Mouse (Mus musculus): ENCODE data around the gene Sppl2b. TPM values are rescaled to one million over a fixed set of nuclear protein-coding genes. Genes with fewer than 3 reads are reported as not detected.
A peak's percentile ranks its signal among the peaks of the same experiment; 100 is the strongest.

The Sppl2b gene
- total and polyA plus RNA-seq, 2 experiments from 2014 or later, result 78.6 to 132 TPM

DNA sequence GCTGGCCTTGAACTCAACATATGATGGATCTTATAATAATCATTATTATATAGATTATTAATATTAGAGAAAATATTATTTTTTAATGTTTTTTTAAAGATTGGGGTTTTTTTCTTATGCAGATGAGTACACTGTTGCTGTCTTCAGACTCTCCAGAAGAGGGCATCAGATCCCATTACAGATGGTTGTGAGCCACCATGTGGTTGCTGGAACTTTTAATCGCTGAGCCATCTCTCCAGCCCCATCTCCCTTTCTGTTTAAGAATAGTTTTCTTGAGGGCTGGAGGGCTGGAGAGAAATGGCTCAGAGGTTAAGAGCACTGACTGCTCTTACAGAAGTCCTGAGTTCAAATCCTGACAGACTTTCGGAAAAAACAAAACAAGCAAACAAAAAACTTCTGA, 33.1 kb upstream of the Sppl2b start:
- ATAC-seq (ENCODE audit: low FRiP score), result no peak
- peak; percentile 68 for TF ChIP-seq CTCF (IDR thresholded peaks at IDR 0.05)
- Histone ChIP-seq H3K4me2 (ENCODE audit: low read depth, low read length, poor library complexity, severe bottlenecking) (no peak overlapping the region), H3K4me1 (ENCODE audit: insufficient read depth, low read length) (no peaks in the 10 kb centered on the region), H3K4me3 (ENCODE audit: low read depth, low read length) (no peak overlapping the region), H3K36me3 (ENCODE audit: insufficient read depth, low read length) (no peaks in the 10 kb centered on the region), H3K9me3 (ENCODE audit: low read length) (no peaks in the 10 kb centered on the region), H3K9ac (replicated peaks; ENCODE audit: low read length, poor library complexity, severe bottlenecking) (no peak overlapping the region), H3K27me3 (ENCODE audit: insufficient read depth, low read length) (no peaks in the 10 kb centered on the region), H3K27ac (ENCODE audit: low read depth, low read length) (no peak overlapping the region)
- WGBS, result 38% methylated on average over 2 of the region's 2 CpGs
- no peak for DNase-seq (ENCODE audit: low spot score)

DNA sequence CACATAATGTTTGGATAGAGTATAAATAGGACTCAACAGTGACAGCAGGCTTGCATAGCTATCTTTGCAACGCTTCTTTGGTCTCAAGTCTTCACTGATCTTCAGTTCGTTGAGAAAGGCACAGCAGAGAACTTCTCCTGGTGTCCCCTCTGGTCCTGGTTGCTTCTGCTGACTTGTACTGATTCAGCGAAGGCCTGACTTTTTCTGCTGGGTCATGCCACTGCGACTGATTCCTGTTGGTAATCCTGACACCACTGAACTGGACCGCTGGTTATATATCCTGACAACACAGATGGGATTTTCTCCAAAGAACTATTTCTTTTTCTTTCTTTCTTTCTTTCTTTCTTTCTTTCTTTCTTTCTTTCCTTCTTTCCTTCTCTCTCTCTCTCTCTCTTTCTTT, 32.5 kb upstream of the Sppl2b start:
- no peak overlapping the region for H3K9ac ChIP-seq (replicated peaks; ENCODE audit: low read length, poor library complexity, severe bottlenecking)
- H3K4me3 ChIP-seq (ENCODE audit: low read depth, low read length), result no peak overlapping the region
- H3K4me2 ChIP-seq (ENCODE audit: low read depth, low read length, poor library complexity, severe bottlenecking), result no peak overlapping the region
- no peaks in the 10 kb centered on the region for H3K9me3 ChIP-seq (ENCODE audit: low read length)
- no peaks in the 10 kb centered on the region for H3K36me3 ChIP-seq (ENCODE audit: insufficient read depth, low read length)
- peaks cover 1% of the 10 kb centered on the region; the same call in 1 of the 2 replicates for H3K4me1 ChIP-seq (ENCODE audit: insufficient read depth, low read length)
- ATAC-seq (ENCODE audit: low FRiP score) (no peak), DNase-seq (ENCODE audit: low spot score) (no peak)
- WGBS, result 89% methylated on average over 5 of the region's 5 CpGs
- H3K27ac ChIP-seq (ENCODE audit: low read depth, low read length), result no peak overlapping the region
- no peaks in the 10 kb centered on the region for H3K27me3 ChIP-seq (ENCODE audit: insufficient read depth, low read length)
- no peak for TF ChIP-seq CTCF (IDR thresholded peaks at IDR 0.05)

DNA sequence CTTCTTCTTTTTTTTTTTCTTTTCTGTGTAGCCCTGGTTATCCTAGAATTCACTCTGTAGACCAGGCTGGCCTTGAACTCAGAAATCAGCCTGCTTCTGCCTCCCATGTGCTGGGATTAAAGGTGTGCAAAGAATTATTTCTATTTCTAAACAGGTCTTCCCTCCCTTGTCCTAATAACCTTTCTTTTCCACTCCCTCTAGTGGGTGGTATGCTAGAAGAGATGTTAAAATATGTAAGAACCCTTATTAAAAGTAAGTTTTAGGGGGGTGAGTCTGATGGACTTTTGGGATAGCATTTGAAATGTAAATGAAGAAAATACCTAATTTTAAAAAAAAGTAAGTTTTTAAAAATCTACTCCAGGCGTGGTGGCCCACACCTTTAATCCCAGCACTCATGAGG, 31.8 kb upstream of the Sppl2b start:
- Histone ChIP-seq H3K36me3 (ENCODE audit: insufficient read depth, low read length) (no peaks in the 10 kb centered on the region), H3K9me3 (ENCODE audit: low read length) (no peaks in the 10 kb centered on the region), H3K4me3 (ENCODE audit: low read depth, low read length) (no peak overlapping the region), H3K4me1 (ENCODE audit: insufficient read depth, low read length) (peaks cover 6% of the 10 kb centered on the region; the same call in 1 of the 2 replicates), H3K9ac (replicated peaks; ENCODE audit: low read length, poor library complexity, severe bottlenecking) (no peak overlapping the region), H3K4me2 (ENCODE audit: low read depth, low read length, poor library complexity, severe bottlenecking) (no peak overlapping the region), H3K27me3 (ENCODE audit: insufficient read depth, low read length) (no peaks in the 10 kb centered on the region), H3K27ac (ENCODE audit: low read depth, low read length) (no peak overlapping the region)
- ATAC-seq (ENCODE audit: low FRiP score) (no peak), DNase-seq (ENCODE audit: low spot score) (no peak)
- no peak; the same call in 1 of the 2 replicates for TF ChIP-seq CTCF (IDR thresholded peaks at IDR 0.05)
- 94% methylated on average over 1 of the region's 1 CpGs for WGBS

DNA sequence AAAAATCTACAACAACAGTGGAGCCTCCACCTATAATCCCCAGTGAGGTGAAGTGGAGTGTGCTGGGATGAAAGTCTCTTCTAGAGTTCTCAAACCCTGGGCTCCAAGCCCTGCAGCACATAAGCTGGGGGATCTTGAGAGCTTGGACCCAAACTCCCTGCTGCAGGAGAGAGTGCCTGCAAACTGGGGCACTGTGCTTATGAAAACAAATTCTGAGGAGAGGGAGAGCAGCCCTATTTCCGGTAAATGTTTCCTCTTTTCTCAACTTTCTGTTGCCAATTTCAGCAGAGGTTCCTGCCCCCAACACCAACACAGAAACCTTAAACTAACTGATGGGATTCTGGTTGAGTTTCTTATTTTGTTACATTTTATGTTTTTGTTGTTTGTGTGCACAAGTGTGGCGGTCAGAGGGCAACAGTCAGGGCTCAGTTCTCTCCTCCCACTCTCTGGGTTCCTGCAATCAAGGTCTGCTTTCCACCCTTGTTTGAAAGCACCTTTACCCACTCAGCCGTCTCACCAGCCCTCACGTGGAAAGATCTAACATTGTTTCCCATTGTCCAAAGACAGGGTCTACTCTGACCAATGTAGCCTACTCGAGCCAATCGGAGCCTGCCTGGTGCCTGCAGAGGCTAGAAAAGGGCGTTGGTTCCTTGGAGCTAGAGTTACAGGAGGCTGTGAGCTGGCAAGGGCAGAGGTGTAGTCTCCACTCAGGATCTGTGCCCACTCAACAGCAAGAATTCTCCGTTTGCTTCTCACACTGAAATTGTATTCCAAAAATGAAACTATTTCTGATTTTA, 31.0 kb upstream of the Sppl2b start:
- Histone ChIP-seq H3K27me3 (ENCODE audit: insufficient read depth, low read length) (no peaks in the 10 kb centered on the region), H3K9ac (replicated peaks; ENCODE audit: low read length, poor library complexity, severe bottlenecking) (no peak overlapping the region)
- no peak for TF ChIP-seq CTCF (IDR thresholded peaks at IDR 0.05)

DNA sequence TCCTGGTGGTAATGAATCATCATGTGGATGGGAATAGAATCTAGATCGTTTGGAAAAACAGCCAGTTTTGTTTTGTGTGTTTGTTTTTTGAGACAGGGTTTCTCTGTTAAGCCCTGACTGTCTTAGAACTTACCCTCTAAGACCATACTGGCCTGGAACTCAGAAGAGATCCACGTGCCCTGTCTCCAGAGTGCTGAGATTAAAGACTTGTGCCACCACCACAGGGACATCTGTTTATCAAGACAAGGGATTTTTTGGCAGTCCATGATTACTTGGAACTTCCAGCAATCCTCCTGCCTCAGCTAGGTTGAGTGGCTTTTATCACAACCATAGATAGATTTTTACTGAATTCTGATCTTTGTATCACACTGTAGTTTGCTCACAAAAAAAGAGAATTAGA, 30.2 kb upstream of the Sppl2b start:
- 81% methylated on average over 2 of the region's 2 CpGs for WGBS
- no peak for ATAC-seq (ENCODE audit: low FRiP score)
- Histone ChIP-seq H3K4me2 (ENCODE audit: low read depth, low read length, poor library complexity, severe bottlenecking) (no peak overlapping the region), H3K9me3 (ENCODE audit: low read length) (no peaks in the 10 kb centered on the region), H3K27ac (ENCODE audit: low read depth, low read length) (no peak overlapping the region), H3K27me3 (ENCODE audit: insufficient read depth, low read length) (no peaks in the 10 kb centered on the region), H3K9ac (replicated peaks; ENCODE audit: low read length, poor library complexity, severe bottlenecking) (no peak overlapping the region), H3K36me3 (ENCODE audit: insufficient read depth, low read length) (peaks cover 7% of the 10 kb centered on the region; the same call in 1 of the 2 replicates), H3K4me1 (ENCODE audit: insufficient read depth, low read length) (peaks cover 6% of the 10 kb centered on the region; the same call in 1 of the 2 replicates), H3K4me3 (ENCODE audit: low read depth, low read length) (no peak overlapping the region)
- DNase-seq (ENCODE audit: low spot score), result no peak
- no peak for TF ChIP-seq CTCF (IDR thresholded peaks at IDR 0.05)

More for the DNA sequence above, 31.0 kb upstream of the Sppl2b start:
- Histone ChIP-seq H3K27ac (ENCODE audit: low read depth, low read length) (no peak overlapping the region), H3K4me3 (ENCODE audit: low read depth, low read length) (no peak overlapping the region), H3K4me2 (ENCODE audit: low read depth, low read length, poor library complexity, severe bottlenecking) (no peak overlapping the region), H3K36me3 (ENCODE audit: insufficient read depth, low read length) (no peaks in the 10 kb centered on the region; the same call in 1 of the 2 replicates), H3K9me3 (ENCODE audit: low read length) (no peaks in the 10 kb centered on the region), H3K4me1 (ENCODE audit: insufficient read depth, low read length) (peaks cover 6% of the 10 kb centered on the region; the same call in 1 of the 2 replicates)
- ATAC-seq (ENCODE audit: low FRiP score) (no peak), DNase-seq (ENCODE audit: low spot score) (no peak)
- 70% methylated on average over 8 of the region's 8 CpGs for WGBS
